Mouse (Mus musculus) forebrain, postnatal 0 days (tissue): ENCODE measurements at regions not wholly inside any gene's neighbourhood (a gene's known extent, or its start where the extent isn't known, plus 50 kb on each side); places are given as distances from the start of the nearest gene placed in this dataset.
"Not testable (repeated sequence)": the region's sequence is repeated elsewhere in the genome, so short reads cannot be mapped to it uniquely, and the experiment has no call there.

Source experiments
- ATAC-seq: fragments of 200-750 bp; cut with Nextera tagmentation; 2 replicates; pipeline ENCODE4 v1.8.0; 2017; ENCODE audit warnings: mild to moderate bottlenecking, moderate library complexity
- DNase-seq: peaks from one replicate; pipeline ENCODE4 v3.0.0-alpha.2; 2015
- H3K27ac ChIP-seq: fragments of 300-500 bp; sonication (generic); 2 replicates; pipeline ENCODE4 v1.5.1; 2014; ENCODE audit warnings: low read depth, mild to moderate bottlenecking, antibody characterized with exemption, low read length, moderate library complexity, mixed read lengths
- H3K27me3 ChIP-seq: fragments of 300-500 bp; sonication (generic); 2 replicates; pipeline ENCODE4 v1.6.1; 2014; ENCODE audit warnings: mild to moderate bottlenecking, low read length, mixed read lengths; ENCODE audit not compliant: insufficient read depth
- H3K36me3 ChIP-seq: fragments of 300-500 bp; sonication (generic); 2 replicates; pipeline ENCODE4 v1.6.1; 2014; ENCODE audit warnings: mild to moderate bottlenecking, moderate library complexity; ENCODE audit not compliant: insufficient read depth
- H3K4me1 ChIP-seq: fragments of 300-500 bp; sonication (generic); 2 replicates; pipeline ENCODE4 v1.6.1; 2014; ENCODE audit warnings: antibody characterized with exemption; ENCODE audit not compliant: insufficient read depth
- H3K4me2 ChIP-seq: fragments of 300-500 bp; sonication (generic); 2 replicates; pipeline ENCODE4 v1.6.1; 2014; ENCODE audit warnings: low read depth, mild to moderate bottlenecking, moderate library complexity
- H3K4me3 ChIP-seq: fragments of 300-500 bp; sonication (generic); 2 replicates; pipeline ENCODE4 v1.5.1; 2014; ENCODE audit warnings: low read depth, low read length, mixed read lengths
- H3K9ac ChIP-seq: fragments of 300-500 bp; sonication (generic); 2 replicates; pipeline ENCODE4 v1.6.1; 2014; ENCODE audit warnings: mild to moderate bottlenecking
- H3K9me3 ChIP-seq: fragments of 300-500 bp; sonication (generic); 2 replicates; pipeline ENCODE4 v1.6.1; 2016; ENCODE audit warnings: low read length
- CTCF ChIP-seq: sonication (generic); IDR thresholded peaks from 2 replicates; pipeline ENCODE4 v1.5.1; 2016; ENCODE audit warnings: antibody characterized with exemption, control low read depth, low read depth
- WGBS: fragments of 180-500 bp; shearing (Covaris S2); extraction: QIAGEN DNeasy Blood & Tissue Kit; methylation state at CpG from one replicate; pipeline ENCODE4 v1.1.7; 2014; 5-methylcytosine and 5-hydroxymethylcytosine counted together

DNA sequence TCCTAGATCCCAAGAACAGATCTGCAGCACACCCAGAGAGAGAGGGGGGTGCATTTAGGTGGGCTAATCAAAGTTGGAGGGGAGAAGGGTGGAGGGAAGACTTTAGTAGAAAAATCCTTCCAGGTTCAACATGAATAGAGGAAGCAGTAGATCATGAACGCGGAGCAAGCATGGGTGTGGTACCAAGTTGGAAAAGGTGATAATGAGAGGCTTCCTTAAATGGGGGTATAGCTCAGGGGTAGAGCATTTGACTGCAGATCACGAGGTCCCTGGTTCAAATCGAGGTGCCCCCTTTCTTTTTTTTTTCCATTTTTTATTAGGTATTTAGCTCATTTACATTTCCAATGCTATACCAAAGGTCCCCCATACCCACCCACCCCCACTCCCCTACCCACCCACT lies 54.0 kb upstream of the Krba1 start:
- H3K27me3 ChIP-seq, H3K36me3 ChIP-seq, DNase-seq, ATAC-seq, H3K4me2 ChIP-seq, H3K27ac ChIP-seq, H3K9ac ChIP-seq, H3K4me1 ChIP-seq, H3K4me3 ChIP-seq, H3K9me3 ChIP-seq: not testable (repeated sequence)
- 91% methylated on average over 4 of the region's 4 CpGs for WGBS

DNA sequence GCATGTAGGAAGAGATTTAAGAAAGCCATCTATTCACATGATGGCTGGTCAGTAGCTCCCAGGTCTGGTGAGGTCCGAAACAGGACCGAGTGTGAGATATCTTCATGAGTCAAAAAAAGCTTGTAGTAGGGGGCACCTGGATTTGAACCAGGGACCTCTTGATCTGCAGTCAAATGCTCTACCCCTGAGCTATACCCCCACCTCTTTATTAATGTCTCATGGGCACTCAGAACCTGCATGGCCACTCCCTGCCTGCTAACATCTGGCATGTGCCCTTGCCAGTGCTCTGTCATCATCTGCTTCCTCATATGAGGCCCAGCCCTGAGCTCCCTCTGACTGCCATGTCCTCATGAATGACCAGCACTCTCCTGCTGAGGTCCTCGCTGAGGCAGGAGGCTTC lies 58.4 kb upstream of the Krba1 start:
- H3K9me3 ChIP-seq, H3K36me3 ChIP-seq, H3K9ac ChIP-seq, H3K4me1 ChIP-seq, DNase-seq, H3K4me3 ChIP-seq, H3K27me3 ChIP-seq, H3K4me2 ChIP-seq, H3K27ac ChIP-seq, ATAC-seq: not testable (repeated sequence)
- 91% methylated on average over 3 of the region's 3 CpGs for WGBS

DNA sequence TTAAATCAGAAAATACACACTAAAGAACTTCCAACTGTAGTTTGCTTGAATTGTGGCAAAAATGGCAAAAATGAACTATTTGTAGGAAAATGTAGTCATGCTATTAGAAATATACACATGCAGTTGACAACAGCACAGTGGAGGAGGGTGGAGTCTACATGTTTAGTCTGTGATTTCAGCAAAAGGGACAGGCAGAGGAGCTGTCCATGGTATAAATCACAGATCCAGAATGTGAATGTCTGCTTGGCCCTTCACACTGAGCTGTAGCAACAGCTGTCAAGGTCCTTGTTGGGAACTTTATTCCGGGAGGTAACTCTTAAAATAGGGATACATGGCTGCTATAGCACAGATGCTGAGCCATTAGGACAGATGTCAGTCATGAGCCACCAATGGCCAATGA lies 107.4 kb upstream of the Krba1 start:
- no peak for TF ChIP-seq CTCF
- DNase-seq: no peak
- H3K4me3 ChIP-seq: no peak overlapping the region
- H3K27ac ChIP-seq: no peak overlapping the region
- WGBS: 85% methylated on average over 1 of the region's 1 CpGs
- H3K9me3 ChIP-seq: 0 out of 2 replicates have a peak, but pooled peaks cover 4% of the 10 kb centered on the region
- no peaks in the 10 kb centered on the region for H3K4me1 ChIP-seq
- H3K36me3 ChIP-seq: no peaks in the 10 kb centered on the region
- no peak for ATAC-seq
- H3K4me2 ChIP-seq: no peak overlapping the region
- no peaks in the 10 kb centered on the region for H3K27me3 ChIP-seq
- H3K9ac ChIP-seq: no peak overlapping the region

DNA sequence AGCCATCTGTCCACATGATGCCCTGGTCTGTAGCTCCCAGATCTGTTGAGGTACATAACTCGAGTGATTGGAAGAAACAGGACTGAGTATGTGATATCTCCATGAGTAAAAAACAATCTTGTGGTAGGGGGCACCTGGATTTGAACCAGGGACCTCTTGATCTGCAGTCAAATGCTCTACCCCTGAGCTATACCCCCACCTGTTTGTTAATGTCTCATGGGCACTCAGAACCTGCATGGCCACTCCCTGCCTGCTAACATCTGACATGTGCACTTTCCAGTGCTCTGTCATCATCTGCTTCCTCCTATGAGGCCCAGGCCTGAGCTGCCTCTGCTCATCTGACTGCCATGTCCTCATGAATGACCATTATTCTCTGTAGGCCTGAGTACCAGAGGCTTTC lies 115.7 kb upstream of the Krba1 start:
- H3K9ac ChIP-seq, H3K4me2 ChIP-seq, DNase-seq, H3K36me3 ChIP-seq, H3K27ac ChIP-seq, H3K4me1 ChIP-seq, H3K9me3 ChIP-seq, ATAC-seq, H3K4me3 ChIP-seq, H3K27me3 ChIP-seq: not testable (repeated sequence)
- WGBS: 59% methylated on average over 1 of the region's 1 CpGs

DNA sequence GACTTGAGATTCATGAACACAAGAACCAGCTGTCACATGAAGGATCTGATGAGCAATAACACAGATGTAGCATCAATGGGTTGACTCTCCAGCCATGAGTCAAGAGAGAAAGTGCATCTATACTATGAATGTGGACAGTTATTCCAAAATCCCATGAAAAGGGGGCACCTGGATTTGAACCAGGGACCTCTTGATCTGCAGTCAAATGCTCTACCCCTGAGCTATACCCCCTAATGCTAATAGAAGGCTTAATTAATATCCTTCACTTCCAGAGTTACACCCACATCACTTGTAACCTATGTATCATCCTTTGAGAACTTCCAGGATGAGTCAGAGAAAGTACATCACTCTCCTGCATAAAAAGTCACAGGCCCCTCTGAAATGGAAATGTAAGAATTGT lies 133.8 kb upstream of the Krba1 start:
- not testable (repeated sequence) for H3K4me2 ChIP-seq, H3K27me3 ChIP-seq, H3K4me3 ChIP-seq, H3K4me1 ChIP-seq, H3K9ac ChIP-seq, H3K36me3 ChIP-seq, H3K27ac ChIP-seq, H3K9me3 ChIP-seq, DNase-seq, ATAC-seq

DNA sequence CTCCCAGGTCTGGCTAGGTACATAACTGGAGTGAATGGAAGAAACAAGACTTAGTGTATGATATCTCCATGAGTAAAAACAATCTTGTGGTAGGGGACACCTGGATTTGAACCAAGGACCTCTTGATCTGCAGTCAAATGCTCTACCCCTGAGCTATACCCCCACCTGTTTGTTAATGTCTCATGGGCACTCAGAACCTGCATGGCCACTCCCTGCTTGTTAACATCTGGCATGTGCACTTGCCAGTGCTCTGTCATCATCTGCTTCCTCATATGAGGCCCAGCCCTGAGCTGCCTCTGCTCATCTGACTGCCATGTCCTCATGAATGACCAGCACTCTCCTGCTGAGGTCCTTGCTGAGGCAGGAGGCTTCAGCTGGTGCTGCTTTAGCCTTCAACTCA lies 142.4 kb upstream of the Krba1 start:
- ATAC-seq, H3K9me3 ChIP-seq, H3K4me1 ChIP-seq, H3K4me3 ChIP-seq, H3K4me2 ChIP-seq, H3K27me3 ChIP-seq, DNase-seq, H3K27ac ChIP-seq, H3K9ac ChIP-seq, H3K36me3 ChIP-seq: not testable (repeated sequence)

DNA sequence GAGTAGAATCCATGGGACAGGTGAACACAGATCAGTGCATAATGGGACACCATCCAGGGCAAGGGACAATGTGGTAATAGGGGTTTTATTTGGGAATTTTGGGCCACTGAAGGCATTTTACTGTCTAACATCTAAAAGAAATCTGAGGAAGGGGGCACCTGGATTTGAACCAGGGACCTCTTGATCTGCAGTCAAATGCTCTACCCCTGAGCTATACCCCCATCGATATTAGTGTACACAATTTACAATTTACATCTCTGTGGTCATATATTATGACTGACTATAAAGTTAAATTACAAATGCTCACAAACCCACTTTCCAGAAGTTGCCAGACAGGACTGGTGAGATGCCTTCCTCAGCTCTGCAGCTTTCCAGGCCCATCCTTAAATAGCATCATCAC lies 143.4 kb upstream of the Krba1 start:
- WGBS: 78% methylated on average over 1 of the region's 1 CpGs
- H3K4me1 ChIP-seq: no peaks in the 10 kb centered on the region
- ATAC-seq (no peak), DNase-seq (no peak)
- no peaks in the 10 kb centered on the region for H3K27me3 ChIP-seq
- H3K36me3 ChIP-seq: no peaks in the 10 kb centered on the region
- H3K4me3 ChIP-seq: no peak overlapping the region
- no peak overlapping the region for H3K9ac ChIP-seq
- no peak overlapping the region for H3K27ac ChIP-seq
- H3K9me3 ChIP-seq: no peaks in the 10 kb centered on the region
- no peak overlapping the region for H3K4me2 ChIP-seq
- TF ChIP-seq CTCF: no peak

DNA sequence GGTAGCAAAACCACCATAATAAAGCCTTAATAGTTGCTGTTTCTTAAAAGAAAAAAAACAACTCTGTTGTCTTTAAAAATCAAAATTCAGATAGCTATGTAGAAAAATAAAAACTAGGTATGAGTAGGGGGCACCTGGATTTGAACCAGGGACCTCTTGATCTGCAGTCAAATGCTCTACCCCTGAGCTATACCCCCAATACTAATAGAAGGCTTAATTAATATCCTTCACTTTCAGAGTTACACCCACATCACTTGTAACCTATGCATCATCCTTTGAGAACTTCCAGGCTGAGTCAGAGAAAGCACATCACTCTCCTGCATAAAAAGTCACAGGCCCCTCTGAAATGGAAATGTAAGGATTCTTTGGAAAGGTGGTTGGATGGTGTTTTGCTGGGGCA lies 151.2 kb upstream of the Krba1 start:
- H3K4me1 ChIP-seq, H3K36me3 ChIP-seq, H3K27ac ChIP-seq, H3K4me2 ChIP-seq, H3K4me3 ChIP-seq, H3K9me3 ChIP-seq, DNase-seq, H3K27me3 ChIP-seq, H3K9ac ChIP-seq, ATAC-seq: not testable (repeated sequence)
